Comparison of ENCODE assay signal across 13 mouse cellular contexts in genomic region chr6:31522478-31522877, GRCm38 (mm10).
"Had no signal": no experiment of that assay in that cellular context is flagged by ENCODE, and none has a peak within 500 bp of the region (broad histone marks: within the 10 kb centered on the region; RNA-seq: fewer than 3 reads in every experiment).

No protein-coding gene starts in this region.

- H3K4me1 ChIP-seq: kidney, embryonic 15.5 days had no signal

- H3K4me3 ChIP-seq: kidney, embryonic 15.5 days; limb, embryonic 13.5 days; neural tube, embryonic 13.5 days had no signal

- DNase-seq: kidney, postnatal 14 days; layer of hippocampus, postnatal 36 days; left cerebral cortex, postnatal 4 days; lung, adult 18-20 months; retina, postnatal 1 day; right cerebral cortex, postnatal 4 days; spleen, adult 18-20 months; thymus, adult 18-20 months; thymus, postnatal 14 days had no signal

- H3K4me2 ChIP-seq: kidney, embryonic 15.5 days; limb, embryonic 13.5 days; neural tube, embryonic 13.5 days had no signal

- H3K27me3 ChIP-seq: kidney, embryonic 15.5 days; limb, embryonic 13.5 days; neural tube, embryonic 13.5 days had no signal

- H3K9me3 ChIP-seq: kidney, embryonic 15.5 days; limb, embryonic 13.5 days; neural tube, embryonic 13.5 days had no signal

- H3K27ac ChIP-seq: kidney, embryonic 15.5 days; limb, embryonic 13.5 days; liver, embryonic 14.5 days had no signal

- H3K9ac ChIP-seq: kidney, embryonic 15.5 days; limb, embryonic 13.5 days; liver, embryonic 14.5 days; neural tube, embryonic 13.5 days had no signal
